Mouse (Mus musculus) G1E-ER4 (cell line): ENCODE results near the gene Wnt6. TPM values are rescaled to one million over a fixed set of nuclear protein-coding genes. Genes with fewer than 3 reads are reported as not detected.

Experiments
- GATA1 ChIP-seq: IDR thresholded peaks from one replicate; pipeline ENCODE4 v1.8.0; 2012; ENCODE audit warnings: low read length, inconsistent platforms
- polyA plus RNA-seq: library from polyadenylated mRNA; stranded (reverse); fragments of >175 nt; gene quantifications from 2 replicates; pipeline ENCODE4 v1.2.3, GENCODE M21; 2012

Gene Wnt6
- polyA plus RNA-seq, 1 experiment: not detected

GRCm38 (mm10) chr1:74770727-74771466, 795 bp upstream of the Wnt6 start:
- no peak for TF ChIP-seq GATA1

DNA sequence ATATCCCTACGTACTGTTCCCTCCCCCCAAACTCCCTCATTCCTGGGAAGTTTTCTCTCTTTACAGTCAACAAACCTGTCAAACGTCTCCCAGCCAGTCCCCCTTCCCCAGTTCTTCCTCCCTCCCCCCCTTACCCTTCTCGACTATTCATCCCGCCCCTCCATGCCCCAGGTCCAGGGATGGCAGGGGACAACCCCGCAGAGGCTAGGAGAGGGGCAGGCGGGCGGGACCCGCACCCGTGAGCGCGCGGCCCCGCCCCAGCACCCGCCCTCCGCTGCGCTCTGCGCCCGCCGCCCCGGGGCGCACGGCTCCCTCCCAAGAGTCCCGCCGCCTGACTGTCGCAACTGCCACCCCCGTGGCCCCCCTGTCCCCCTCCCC, 236 bp upstream of the Wnt6 start:
- no peak for TF ChIP-seq GATA1

GRCm38 (mm10) chr1:74771931-74772620, 384 bp downstream of the Wnt6 start:
- no peak for TF ChIP-seq GATA1

- no peak for TF ChIP-seq GATA1
Observed at GRCm38 (mm10) chr1:74773136-74773535, 1.4 kb downstream of the Wnt6 start.

DNA sequence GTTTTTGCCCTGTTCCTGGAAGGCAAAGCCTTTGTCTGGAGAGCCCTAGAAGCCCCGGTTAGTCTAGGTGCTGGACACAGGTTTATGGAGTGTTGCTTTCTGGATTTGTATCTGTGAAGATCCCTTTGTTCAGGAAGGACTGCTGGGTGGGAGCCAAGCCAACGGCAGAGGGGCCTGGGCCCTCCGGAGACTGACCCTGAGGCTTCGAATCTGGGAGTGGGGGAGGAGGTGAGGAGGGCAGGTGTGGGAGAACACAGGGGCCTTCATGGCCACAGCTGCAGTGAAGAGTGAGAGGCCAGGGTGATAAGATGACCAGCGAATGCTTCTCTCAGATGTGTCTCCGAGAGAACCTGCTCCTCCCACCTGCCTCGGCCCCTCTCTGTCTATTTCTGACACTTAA, 2.4 kb downstream of the Wnt6 start:
- TF ChIP-seq GATA1: no peak

- no peak for TF ChIP-seq GATA1
Observed at GRCm38 (mm10) chr1:74775816-74776215, 4.1 kb downstream of the Wnt6 start.

- no peak for TF ChIP-seq GATA1
Observed at GRCm38 (mm10) chr1:74778934-74779486, 7.3 kb downstream of the Wnt6 start.

- no peak for TF ChIP-seq GATA1
Observed at GRCm38 (mm10) chr1:74782045-74782444, 10.4 kb downstream of the Wnt6 start.

DNA sequence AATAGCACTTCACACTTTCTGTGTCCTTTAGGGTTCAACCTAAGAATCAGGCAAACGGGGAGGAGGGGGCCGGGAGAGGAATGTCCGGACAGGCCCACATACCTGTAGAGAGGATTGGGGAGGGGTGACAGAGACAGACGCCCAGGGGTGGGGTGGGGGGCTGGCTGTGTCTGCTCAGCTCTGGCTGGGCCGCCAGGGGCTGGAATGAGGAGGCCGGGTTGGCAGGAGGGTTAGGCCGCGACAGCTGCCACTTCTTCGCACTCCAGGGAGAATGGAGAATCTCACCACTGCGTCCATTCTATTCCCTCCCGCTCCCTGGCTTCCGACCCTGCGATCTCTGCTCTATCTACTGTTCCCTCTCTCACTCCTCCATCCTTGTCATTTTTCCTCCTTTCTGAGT, 11.9 kb downstream of the Wnt6 start:
- TF ChIP-seq GATA1: no peak

DNA sequence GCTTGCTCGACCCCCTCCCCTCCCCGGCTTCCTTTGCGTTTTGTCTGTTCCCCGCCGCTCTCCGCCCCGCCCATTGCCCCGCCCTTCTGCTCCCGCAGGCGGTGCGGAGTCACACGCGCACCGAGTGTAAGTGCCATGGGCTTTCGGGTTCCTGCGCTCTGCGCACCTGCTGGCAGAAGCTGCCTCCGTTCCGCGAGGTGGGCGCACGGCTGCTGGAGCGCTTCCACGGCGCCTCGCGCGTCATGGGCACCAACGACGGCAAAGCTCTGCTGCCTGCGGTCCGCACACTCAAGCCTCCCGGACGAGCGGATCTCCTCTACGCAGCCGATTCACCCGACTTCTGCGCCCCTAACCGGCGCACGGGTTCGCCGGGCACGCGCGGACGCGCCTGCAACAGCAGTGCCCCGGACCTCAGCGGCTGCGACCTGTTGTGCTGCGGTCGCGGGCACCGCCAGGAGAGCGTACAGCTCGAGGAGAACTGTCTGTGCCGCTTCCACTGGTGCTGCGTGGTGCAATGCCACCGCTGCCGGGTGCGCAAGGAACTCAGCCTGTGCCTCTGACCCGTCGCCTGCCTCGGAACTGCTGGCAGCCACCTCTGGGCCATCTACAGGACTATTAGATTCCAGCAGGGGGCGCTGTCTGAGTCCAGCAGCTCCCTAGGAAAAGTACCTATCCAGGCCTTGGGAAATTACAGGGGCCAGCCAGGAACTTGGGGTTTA, 12.5 kb downstream of the Wnt6 start:
- no peak for TF ChIP-seq GATA1

- TF ChIP-seq GATA1: no peak
Observed at GRCm38 (mm10) chr1:74787846-74788245, 16.2 kb downstream of the Wnt6 start.

DNA sequence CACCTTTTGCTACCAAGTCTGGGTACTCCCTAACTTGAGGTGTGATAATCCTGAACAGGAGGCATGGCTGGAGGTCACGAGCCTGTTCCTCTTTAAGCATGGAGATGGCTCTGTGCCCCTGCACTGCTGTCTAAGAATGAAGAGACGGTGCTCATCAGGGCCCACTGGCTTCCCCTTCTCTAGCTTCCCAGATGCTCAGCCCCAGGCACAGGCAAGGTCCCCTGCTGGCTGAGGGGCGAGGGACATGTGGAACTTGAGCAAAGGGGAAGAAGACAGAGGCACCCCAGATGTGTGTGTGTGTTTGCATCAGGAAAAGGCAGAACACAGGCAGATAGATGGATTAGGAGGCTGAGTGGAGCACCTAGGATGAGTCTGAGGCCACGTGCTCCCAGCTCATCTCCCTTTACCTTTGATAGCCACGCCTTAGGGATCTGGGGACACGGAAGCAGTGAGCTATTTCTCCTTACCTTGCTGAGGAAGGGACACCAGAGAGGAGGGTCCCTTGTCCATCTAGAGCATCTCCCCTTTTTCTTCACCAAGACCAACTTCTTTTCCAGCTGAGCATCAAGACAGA, 17.0 kb downstream of the Wnt6 start:
- TF ChIP-seq GATA1: no peak

- no peak for TF ChIP-seq GATA1
Observed at GRCm38 (mm10) chr1:74790095-74790494, 18.4 kb downstream of the Wnt6 start.

DNA sequence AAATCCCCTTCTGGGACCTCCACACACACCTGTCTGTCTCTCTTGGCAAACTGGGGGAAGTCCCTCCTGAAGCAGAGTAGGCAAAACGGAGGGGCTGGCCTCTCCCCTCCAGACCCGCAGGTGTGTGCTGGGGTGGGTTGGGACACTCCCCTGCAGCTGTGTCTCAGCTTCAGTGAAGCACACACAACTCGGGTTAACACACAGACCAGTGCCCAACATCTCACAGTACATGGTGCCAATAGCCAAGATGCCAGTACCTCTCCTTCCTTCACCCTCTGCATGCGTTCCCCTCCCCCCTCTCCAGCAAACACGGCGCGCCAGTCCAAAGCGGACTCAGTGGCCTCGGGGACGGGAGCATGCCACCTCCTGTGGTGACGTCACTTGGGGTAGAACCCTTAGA, 19.6 kb downstream of the Wnt6 start, which contains the start of gene Wnt10a:
TSS of gene Wnt10a (plus strand) at position 268 of the 400 bp plus-strand sequence.
- TF ChIP-seq GATA1: no peak

- TF ChIP-seq GATA1: no peak
Observed at GRCm38 (mm10) chr1:74792831-74793660, 21.4 kb downstream of the Wnt6 start.
